Mouse (Mus musculus): ENCODE measurements around the gene Itih4. TPM values are rescaled to one million over a fixed set of nuclear protein-coding genes. Genes with fewer than 3 reads are reported as not detected.
A peak's percentile ranks its signal among the peaks of the same experiment; 100 is the strongest.

Gene Itih4
- polyA plus RNA-seq, 1 experiment from 2014 or later = 0.16 TPM

DNA sequence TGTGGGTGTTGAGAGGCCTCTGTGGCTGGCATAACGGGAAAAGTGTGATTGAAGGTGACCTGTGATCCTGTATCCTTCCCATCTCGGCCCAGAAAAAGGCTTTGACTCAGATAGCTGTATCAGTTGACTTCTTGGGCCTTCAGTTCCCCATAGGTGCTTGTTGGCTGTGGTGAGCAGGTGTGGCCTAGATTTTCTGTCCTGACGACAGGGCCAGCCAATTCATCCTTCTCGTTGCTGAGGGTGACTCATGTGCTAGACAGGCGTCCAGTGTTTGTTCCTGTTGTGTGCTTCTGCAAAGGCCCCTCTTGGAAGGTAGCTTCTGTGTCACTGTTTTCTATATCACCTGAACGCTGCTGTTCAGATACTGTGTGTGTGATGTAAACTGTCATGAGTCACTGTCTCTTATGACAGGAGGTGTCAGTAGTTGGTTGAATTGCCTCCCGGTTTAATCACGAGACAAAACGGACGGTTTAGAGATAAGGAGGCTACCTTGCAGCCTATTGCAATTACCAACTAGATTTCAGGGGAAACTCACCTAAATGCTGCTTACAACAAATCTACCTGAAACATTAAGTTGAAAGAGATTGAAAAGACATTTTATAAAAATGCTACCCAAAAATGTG is 29.3 kb upstream of the Itih4 start:
- Histone ChIP-seq H3K9ac (ENCODE audit: low read depth, low read length) (no peak overlapping the region), H3K4me2 (replicated peaks; ENCODE audit: low read depth) (no peak overlapping the region), H3K36me3 (ENCODE audit: control insufficient read depth, insufficient read depth) (no peaks in the 10 kb centered on the region), H3K9me3 (ENCODE audit: control insufficient read depth) (no peaks in the 10 kb centered on the region), H3K4me3 (ENCODE audit: low read depth, low read length) (no peak overlapping the region), H3K4me1 (replicated peaks; ENCODE audit: control insufficient read depth, insufficient read depth, low read length) (peaks cover 1% of the 10 kb centered on the region; the same call in 1 of the 2 replicates), H3K27ac (ENCODE audit: low read depth, low read length) (no peak overlapping the region), H3K27me3 (replicated peaks; ENCODE audit: control insufficient read depth, insufficient read depth, low read length) (no peaks in the 10 kb centered on the region)
- TF ChIP-seq CTCF (IDR thresholded peaks at IDR 0.05; ENCODE audit: low read depth) = no peak
- WGBS = 47% methylated on average over 10 of the region's 10 CpGs
- peak; percentile 65 for ATAC-seq

DNA sequence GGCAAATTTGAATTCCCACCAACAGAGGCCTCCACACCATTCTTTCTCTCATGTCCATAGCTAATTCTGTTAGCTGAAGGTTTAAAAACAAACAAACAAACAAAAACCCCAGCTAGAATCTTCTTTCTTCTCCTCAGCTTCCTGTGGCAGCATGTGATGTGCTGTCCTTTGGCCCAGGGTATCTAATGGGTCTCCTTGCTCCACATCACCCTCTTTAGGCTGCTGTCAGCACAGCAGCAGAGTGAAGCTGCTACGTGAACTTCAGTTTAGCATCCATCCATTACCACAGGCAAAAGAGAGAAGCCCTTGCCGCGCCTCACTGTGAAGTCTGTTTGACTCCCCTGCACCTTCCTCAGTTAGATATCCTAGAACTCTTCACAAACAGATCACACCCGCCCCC is 28.3 kb upstream of the Itih4 start:
- Histone ChIP-seq H3K4me3 (ENCODE audit: low read depth, low read length) (no peak overlapping the region), H3K27me3 (replicated peaks; ENCODE audit: control insufficient read depth, insufficient read depth, low read length) (no peaks in the 10 kb centered on the region), H3K36me3 (ENCODE audit: control insufficient read depth, insufficient read depth) (no peaks in the 10 kb centered on the region), H3K4me2 (replicated peaks; ENCODE audit: low read depth) (no peak overlapping the region), H3K27ac (ENCODE audit: low read depth, low read length) (no peak overlapping the region), H3K9me3 (ENCODE audit: control insufficient read depth) (no peaks in the 10 kb centered on the region), H3K4me1 (replicated peaks; ENCODE audit: control insufficient read depth, insufficient read depth, low read length) (peaks cover 3% of the 10 kb centered on the region; the same call in 1 of the 2 replicates), H3K9ac (ENCODE audit: low read depth, low read length) (no peak overlapping the region)
- ATAC-seq = no peak
- peak; percentile 71 for TF ChIP-seq CTCF (IDR thresholded peaks at IDR 0.05; ENCODE audit: low read depth)
- 82% methylated on average over 4 of the region's 4 CpGs for WGBS

DNA sequence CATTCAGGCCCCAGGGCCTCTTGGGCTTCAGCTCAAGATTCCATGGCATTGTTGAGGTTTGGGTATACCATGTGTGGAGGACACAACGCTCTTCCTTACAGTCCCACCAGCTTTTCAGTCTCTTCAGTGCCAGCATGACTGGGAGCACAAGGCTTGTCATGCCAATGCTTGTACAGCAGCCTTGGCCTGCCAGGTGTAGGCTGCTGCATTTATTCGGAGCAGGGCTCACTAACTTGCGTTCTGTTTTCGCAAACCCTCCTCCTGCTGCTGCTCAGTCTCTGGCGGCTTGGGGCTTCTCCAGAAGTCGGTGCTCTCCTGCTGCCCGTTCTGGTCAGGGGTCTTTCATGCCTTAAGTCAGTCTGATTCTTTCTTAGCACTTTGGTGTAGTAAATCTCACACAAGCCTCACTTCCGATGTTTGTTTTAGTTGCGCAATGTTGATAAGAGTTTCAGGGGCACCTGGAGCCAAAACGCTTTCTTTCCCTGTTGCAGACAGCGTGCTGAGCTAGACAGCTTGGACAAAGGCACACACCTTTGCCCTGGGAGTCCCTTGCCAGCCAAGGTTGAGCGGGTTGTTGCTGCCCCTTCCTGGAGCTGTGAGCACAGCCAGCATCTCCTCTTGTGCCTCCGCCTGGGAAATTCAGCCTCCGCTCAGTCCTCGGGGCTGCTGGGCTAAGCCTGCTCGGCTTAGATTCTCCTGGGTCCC is 24.7 kb upstream of the Itih4 start:
- Histone ChIP-seq H3K9ac (ENCODE audit: low read depth, low read length) (peak overlapping the region; percentile 17; the same call in 1 of the 2 replicates), H3K4me2 (replicated peaks; ENCODE audit: low read depth) (peak overlapping the region; percentile 37), H3K4me1 (replicated peaks; ENCODE audit: control insufficient read depth, insufficient read depth, low read length) (peaks cover 3% of the 10 kb centered on the region; the same call in 1 of the 2 replicates), H3K27ac (ENCODE audit: low read depth, low read length) (no peak overlapping the region; the same call in none of the 2 replicates), H3K9me3 (ENCODE audit: control insufficient read depth) (no peaks in the 10 kb centered on the region), H3K4me3 (ENCODE audit: low read depth, low read length) (no peak overlapping the region), H3K27me3 (replicated peaks; ENCODE audit: control insufficient read depth, insufficient read depth, low read length) (no peaks in the 10 kb centered on the region), H3K36me3 (ENCODE audit: control insufficient read depth, insufficient read depth) (peaks cover 3% of the 10 kb centered on the region; the same call in 1 of the 2 replicates)
- ATAC-seq = peak; percentile 71
- WGBS = 24% methylated on average over 16 of the region's 16 CpGs
- TF ChIP-seq CTCF (IDR thresholded peaks at IDR 0.05; ENCODE audit: low read depth) = peak; percentile 25; the same call in 1 of the 2 replicates

DNA sequence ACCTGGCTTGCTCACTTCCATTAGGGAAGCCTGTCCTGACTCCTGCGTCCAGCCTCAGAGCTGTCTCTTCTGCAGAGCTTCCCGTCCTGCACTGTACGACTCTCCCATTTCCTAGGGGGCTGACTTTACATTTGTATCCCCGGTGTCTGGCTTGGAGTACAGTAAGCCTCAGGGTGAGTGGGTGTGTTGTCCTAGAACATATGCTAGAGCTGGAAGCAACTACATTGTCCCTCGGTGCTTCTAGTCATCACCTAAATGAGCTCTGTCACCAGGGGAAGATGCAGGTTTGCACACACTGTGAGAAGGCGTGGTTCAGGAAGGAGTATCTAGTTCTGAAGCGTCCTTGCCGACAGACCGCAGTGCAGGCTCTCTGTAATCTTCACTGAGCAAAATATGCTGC is 23.9 kb upstream of the Itih4 start:
- Histone ChIP-seq H3K4me3 (ENCODE audit: low read depth, low read length) (no peak overlapping the region), H3K27ac (ENCODE audit: low read depth, low read length) (no peak overlapping the region; the same call in 1 of the 2 replicates), H3K27me3 (replicated peaks; ENCODE audit: control insufficient read depth, insufficient read depth, low read length) (no peaks in the 10 kb centered on the region), H3K9me3 (ENCODE audit: control insufficient read depth) (no peaks in the 10 kb centered on the region), H3K36me3 (ENCODE audit: control insufficient read depth, insufficient read depth) (peaks cover 6% of the 10 kb centered on the region; the same call in 1 of the 2 replicates), H3K9ac (ENCODE audit: low read depth, low read length) (0 out of 2 replicates have a peak overlapping the region, but pooled peaks have one; percentile 17), H3K4me1 (replicated peaks; ENCODE audit: control insufficient read depth, insufficient read depth, low read length) (peaks cover 3% of the 10 kb centered on the region; the same call in 1 of the 2 replicates), H3K4me2 (replicated peaks; ENCODE audit: low read depth) (peak overlapping the region; percentile 37; the same call in 1 of the 2 replicates)
- ATAC-seq = no peak
- 63% methylated on average over 9 of the region's 9 CpGs for WGBS
- TF ChIP-seq CTCF (IDR thresholded peaks at IDR 0.05; ENCODE audit: low read depth) = no peak

DNA sequence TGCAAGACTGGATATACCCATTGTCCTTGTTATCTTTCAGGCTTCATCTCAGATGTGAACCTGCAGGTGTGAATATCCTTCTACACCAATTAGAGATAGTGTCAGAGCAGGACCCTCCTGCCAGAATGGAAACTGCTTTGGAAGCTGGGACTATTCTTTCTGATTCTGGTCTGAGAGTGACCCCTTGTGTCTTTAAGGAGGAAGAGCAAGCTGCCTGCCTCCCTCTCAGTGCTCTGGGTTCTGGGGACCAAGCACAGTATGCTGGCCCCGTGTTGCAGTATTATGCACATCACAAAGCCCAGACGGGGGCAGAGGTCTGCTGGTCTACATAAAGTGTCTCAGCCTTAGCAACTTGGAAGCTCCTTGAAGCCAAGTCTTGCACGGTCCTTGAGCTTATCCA is 21.0 kb upstream of the Itih4 start:
- TF ChIP-seq CTCF (IDR thresholded peaks at IDR 0.05; ENCODE audit: low read depth) = peak; percentile 80
- Histone ChIP-seq H3K27me3 (replicated peaks; ENCODE audit: control insufficient read depth, insufficient read depth, low read length) (no peaks in the 10 kb centered on the region), H3K9ac (ENCODE audit: low read depth, low read length) (no peak overlapping the region), H3K27ac (ENCODE audit: low read depth, low read length) (no peak overlapping the region), H3K4me1 (replicated peaks; ENCODE audit: control insufficient read depth, insufficient read depth, low read length) (peaks cover 3% of the 10 kb centered on the region; the same call in 1 of the 2 replicates), H3K9me3 (ENCODE audit: control insufficient read depth) (no peaks in the 10 kb centered on the region), H3K4me2 (replicated peaks; ENCODE audit: low read depth) (no peak overlapping the region), H3K4me3 (ENCODE audit: low read depth, low read length) (no peak overlapping the region), H3K36me3 (ENCODE audit: control insufficient read depth, insufficient read depth) (peaks cover 6% of the 10 kb centered on the region; the same call in 1 of the 2 replicates)
- no peak for ATAC-seq
- 65% methylated on average over 3 of the region's 3 CpGs for WGBS

DNA sequence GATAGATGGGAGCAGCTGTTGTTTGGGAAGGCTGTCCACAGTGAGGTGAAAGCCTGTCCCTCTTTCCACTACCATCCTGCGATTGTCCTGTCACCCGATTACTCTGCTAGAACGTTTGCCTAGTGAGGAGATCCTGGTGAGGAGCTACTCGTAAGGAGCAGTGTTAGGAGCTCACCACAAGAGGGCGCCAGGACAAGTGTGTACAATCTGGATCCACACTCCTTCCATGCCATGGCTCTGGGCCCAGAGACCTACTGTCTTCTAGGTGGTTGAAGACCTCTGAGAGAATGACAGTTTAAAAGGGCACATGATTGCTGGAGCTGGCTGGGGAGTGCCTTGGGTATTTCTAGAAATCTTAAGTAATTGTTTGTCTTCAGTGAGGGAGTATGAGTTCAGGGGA is 19.2 kb upstream of the Itih4 start:
- Histone ChIP-seq H3K27me3 (replicated peaks; ENCODE audit: control insufficient read depth, insufficient read depth, low read length) (no peaks in the 10 kb centered on the region), H3K4me3 (ENCODE audit: low read depth, low read length) (no peak overlapping the region), H3K27ac (ENCODE audit: low read depth, low read length) (no peak overlapping the region), H3K4me2 (replicated peaks; ENCODE audit: low read depth) (no peak overlapping the region), H3K4me1 (replicated peaks; ENCODE audit: control insufficient read depth, insufficient read depth, low read length) (peaks cover under 1% of the 10 kb centered on the region; the same call in 1 of the 2 replicates), H3K36me3 (ENCODE audit: control insufficient read depth, insufficient read depth) (peaks cover 6% of the 10 kb centered on the region; the same call in 1 of the 2 replicates), H3K9me3 (ENCODE audit: control insufficient read depth) (no peaks in the 10 kb centered on the region), H3K9ac (ENCODE audit: low read depth, low read length) (no peak overlapping the region)
- peak; percentile 96 for TF ChIP-seq CTCF (IDR thresholded peaks at IDR 0.05; ENCODE audit: low read depth)
- 24% methylated on average over 5 of the region's 5 CpGs for WGBS
- ATAC-seq = peak; percentile 52; the same call in 1 of the 2 replicates

Data from intestine, postnatal 0 days (tissue).